Mouse (Mus musculus): Measurements from ENCODE around the gene Mkks. TPM values are rescaled to one million over a fixed set of nuclear protein-coding genes. Genes with fewer than 3 reads are reported as not detected.
A peak's percentile ranks its signal among the peaks of the same experiment; 100 is the strongest.
"Not testable (repeated sequence)": the region's sequence is repeated elsewhere in the genome, so short reads cannot be mapped to it uniquely, and the experiment has no call there.

Mkks gene
- polyA plus RNA-seq, 2 experiments = 10.7 to 12.7 TPM

GRCm38 (mm10) chr2:136909298-136909697 lies 18.1 kb upstream of the Mkks start:
- DNase-seq (ENCODE audit: low spot score) (no peak), ATAC-seq (ENCODE audit: low FRiP score, low read depth) (no peak)
- H3K4me2 ChIP-seq (replicated peaks; ENCODE audit: low read depth, low read length, severe bottlenecking) = no peak overlapping the region
- no peak overlapping the region for H3K4me3 ChIP-seq (replicated peaks; ENCODE audit: low read length)
- no peaks in the 10 kb centered on the region for H3K9me3 ChIP-seq (ENCODE audit: control insufficient read depth, low read length)
- H3K27ac ChIP-seq (replicated peaks; ENCODE audit: low read depth, low read length) = no peak overlapping the region
- 83% methylated on average over 2 of the region's 2 CpGs for WGBS
- H3K9ac ChIP-seq (ENCODE audit: low read depth, low read length, severe bottlenecking) = no peak overlapping the region
- no peaks in the 10 kb centered on the region for H3K4me1 ChIP-seq (ENCODE audit: control insufficient read depth, insufficient read depth, low read length)
- no peak for TF ChIP-seq POLR2A (IDR thresholded peaks at IDR 0.05; ENCODE audit: borderline replicate concordance, extremely low read depth, insufficient read depth, insufficient read length)
- H3K36me3 ChIP-seq (ENCODE audit: control insufficient read depth, insufficient read depth, low read length) = no peaks in the 10 kb centered on the region
- H3K27me3 ChIP-seq (ENCODE audit: control insufficient read depth, insufficient read depth, low read length) = no peaks in the 10 kb centered on the region

GRCm38 (mm10) chr2:136908596-136908995 lies 17.4 kb upstream of the Mkks start:
- no peaks in the 10 kb centered on the region for H3K27me3 ChIP-seq (ENCODE audit: control insufficient read depth, insufficient read depth, low read length)
- H3K4me2 ChIP-seq (replicated peaks; ENCODE audit: low read depth, low read length, severe bottlenecking) = no peak overlapping the region
- H3K9ac ChIP-seq (ENCODE audit: low read depth, low read length, severe bottlenecking) = no peak overlapping the region
- no peak overlapping the region for H3K27ac ChIP-seq (replicated peaks; ENCODE audit: low read depth, low read length)
- H3K36me3 ChIP-seq (ENCODE audit: control insufficient read depth, insufficient read depth, low read length) = no peaks in the 10 kb centered on the region
- no peaks in the 10 kb centered on the region for H3K4me1 ChIP-seq (ENCODE audit: control insufficient read depth, insufficient read depth, low read length)
- ATAC-seq (ENCODE audit: low FRiP score, low read depth) (no peak), DNase-seq (ENCODE audit: low spot score) (no peak)
- 80% methylated on average over 3 of the region's 3 CpGs for WGBS
- H3K9me3 ChIP-seq (ENCODE audit: control insufficient read depth, low read length) = no peaks in the 10 kb centered on the region
- TF ChIP-seq POLR2A (IDR thresholded peaks at IDR 0.05; ENCODE audit: borderline replicate concordance, extremely low read depth, insufficient read depth, insufficient read length) = no peak
- H3K4me3 ChIP-seq (replicated peaks; ENCODE audit: low read length) = no peak overlapping the region

- Histone ChIP-seq H3K9me3 (ENCODE audit: control insufficient read depth, low read length) (no peaks in the 10 kb centered on the region), H3K36me3 (ENCODE audit: control insufficient read depth, insufficient read depth, low read length) (no peaks in the 10 kb centered on the region), H3K4me1 (ENCODE audit: control insufficient read depth, insufficient read depth, low read length) (no peaks in the 10 kb centered on the region), H3K9ac (ENCODE audit: low read depth, low read length, severe bottlenecking) (no peak overlapping the region), H3K4me3 (replicated peaks; ENCODE audit: low read length) (no peak overlapping the region), H3K4me2 (replicated peaks; ENCODE audit: low read depth, low read length, severe bottlenecking) (no peak overlapping the region), H3K27me3 (ENCODE audit: control insufficient read depth, insufficient read depth, low read length) (no peaks in the 10 kb centered on the region), H3K27ac (replicated peaks; ENCODE audit: low read depth, low read length) (no peak overlapping the region)
- no peak for ATAC-seq (ENCODE audit: low FRiP score, low read depth)
- TF ChIP-seq POLR2A (IDR thresholded peaks at IDR 0.05; ENCODE audit: borderline replicate concordance, extremely low read depth, insufficient read depth, insufficient read length) = no peak
- peak; percentile 23 for DNase-seq (ENCODE audit: low spot score)
- WGBS = 79% methylated on average over 2 of the region's 2 CpGs
Measured at GRCm38 (mm10) chr2:136896131-136896530, 4.9 kb upstream of the Mkks start.

- Histone ChIP-seq H3K9ac (ENCODE audit: low read depth, low read length, severe bottlenecking) (no peak overlapping the region), H3K4me1 (ENCODE audit: control insufficient read depth, insufficient read depth, low read length) (0 out of 2 replicates have a peak, but pooled peaks cover 3% of the 10 kb centered on the region), H3K27me3 (ENCODE audit: control insufficient read depth, insufficient read depth, low read length) (no peaks in the 10 kb centered on the region), H3K4me3 (replicated peaks; ENCODE audit: low read length) (no peak overlapping the region), H3K27ac (replicated peaks; ENCODE audit: low read depth, low read length) (no peak overlapping the region), H3K36me3 (ENCODE audit: control insufficient read depth, insufficient read depth, low read length) (no peaks in the 10 kb centered on the region), H3K9me3 (ENCODE audit: control insufficient read depth, low read length) (no peaks in the 10 kb centered on the region), H3K4me2 (replicated peaks; ENCODE audit: low read depth, low read length, severe bottlenecking) (no peak overlapping the region)
- WGBS = 85% methylated on average over 2 of the region's 2 CpGs
- no peak for TF ChIP-seq POLR2A (IDR thresholded peaks at IDR 0.05; ENCODE audit: borderline replicate concordance, extremely low read depth, insufficient read depth, insufficient read length)
- DNase-seq (ENCODE audit: low spot score) (no peak), ATAC-seq (ENCODE audit: low FRiP score, low read depth) (no peak)
Measured at GRCm38 (mm10) chr2:136894494-136894893, 3.3 kb upstream of the Mkks start.

GRCm38 (mm10) chr2:136891951-136892371 lies 772 bp upstream of the Mkks start:
- no peaks in the 10 kb centered on the region for H3K27me3 ChIP-seq (ENCODE audit: control insufficient read depth, insufficient read depth, low read length)
- DNase-seq (ENCODE audit: low spot score) (peak; percentile 99), ATAC-seq (ENCODE audit: low FRiP score, low read depth) (peak; percentile 85)
- no peaks in the 10 kb centered on the region for H3K36me3 ChIP-seq (ENCODE audit: control insufficient read depth, insufficient read depth, low read length)
- TF ChIP-seq POLR2A (IDR thresholded peaks at IDR 0.05; ENCODE audit: borderline replicate concordance, extremely low read depth, insufficient read depth, insufficient read length) = peak; percentile 53; the same call in 1 of the 2 replicates
- H3K9me3 ChIP-seq (ENCODE audit: control insufficient read depth, low read length) = no peaks in the 10 kb centered on the region
- peak overlapping the region; percentile 75 for H3K27ac ChIP-seq (replicated peaks; ENCODE audit: low read depth, low read length)
- peak overlapping the region; percentile 46 for H3K4me2 ChIP-seq (replicated peaks; ENCODE audit: low read depth, low read length, severe bottlenecking)
- H3K4me3 ChIP-seq (replicated peaks; ENCODE audit: low read length) = peak overlapping the region; percentile 69
- H3K4me1 ChIP-seq (ENCODE audit: control insufficient read depth, insufficient read depth, low read length) = 0 out of 2 replicates have a peak, but pooled peaks cover 3% of the 10 kb centered on the region
- H3K9ac ChIP-seq (ENCODE audit: low read depth, low read length, severe bottlenecking) = peak overlapping the region; percentile 59
- WGBS = under 1% methylated on average over 23 of the region's 23 CpGs

GRCm38 (mm10) chr2:136890716-136891067 lies 497 bp downstream of the Mkks start:
- ATAC-seq (ENCODE audit: low FRiP score, low read depth) = peak; percentile 50
- DNase-seq (ENCODE audit: low spot score); H3K27me3 ChIP-seq (ENCODE audit: control insufficient read depth, insufficient read depth, low read length); H3K4me1 ChIP-seq (ENCODE audit: control insufficient read depth, insufficient read depth, low read length); H3K9me3 ChIP-seq (ENCODE audit: control insufficient read depth, low read length); H3K36me3 ChIP-seq (ENCODE audit: control insufficient read depth, insufficient read depth, low read length): not testable (repeated sequence)
- H3K4me2 ChIP-seq (replicated peaks; ENCODE audit: low read depth, low read length, severe bottlenecking) = peak overlapping the region; percentile 40
- 6% methylated on average over 15 of the region's 15 CpGs for WGBS
- peak overlapping the region; percentile 91 for H3K27ac ChIP-seq (replicated peaks; ENCODE audit: low read depth, low read length)
- H3K4me3 ChIP-seq (replicated peaks; ENCODE audit: low read length) = peak overlapping the region; percentile 69
- H3K9ac ChIP-seq (ENCODE audit: low read depth, low read length, severe bottlenecking) = peak overlapping the region; percentile 69
